Mouse (Mus musculus): ENCODE measurements around the gene Anks1b.

Gene Anks1b

GRCm38 (mm10) chr10:89873146-89873950 lies at the start of gene Anks1b:
Anks1b (plus strand) TSS chr10:89873509.
- H3K36me3 ChIP-seq (ENCODE audit: control insufficient read depth, insufficient read depth, low read length, poor library complexity, severe bottlenecking) = no peaks in the 10 kb centered on the region
- DNase-seq (ENCODE audit: low read depth, low spot score) = no peak
- H3K27me3 ChIP-seq (ENCODE audit: control insufficient read depth, insufficient read depth, low read length, poor library complexity, severe bottlenecking) = no peaks in the 10 kb centered on the region; the same call in 1 of the 2 replicates

GRCm38 (mm10) chr10:89823906-89824305 lies 49.4 kb upstream of the Anks1b start:
- DNase-seq (ENCODE audit: low read depth, low spot score) = peak; percentile 56
- Histone ChIP-seq H3K27me3 (ENCODE audit: control insufficient read depth, insufficient read depth, low read length, poor library complexity, severe bottlenecking) (no peaks in the 10 kb centered on the region), H3K36me3 (ENCODE audit: control insufficient read depth, insufficient read depth, low read length, poor library complexity, severe bottlenecking) (no peaks in the 10 kb centered on the region)

DNA sequence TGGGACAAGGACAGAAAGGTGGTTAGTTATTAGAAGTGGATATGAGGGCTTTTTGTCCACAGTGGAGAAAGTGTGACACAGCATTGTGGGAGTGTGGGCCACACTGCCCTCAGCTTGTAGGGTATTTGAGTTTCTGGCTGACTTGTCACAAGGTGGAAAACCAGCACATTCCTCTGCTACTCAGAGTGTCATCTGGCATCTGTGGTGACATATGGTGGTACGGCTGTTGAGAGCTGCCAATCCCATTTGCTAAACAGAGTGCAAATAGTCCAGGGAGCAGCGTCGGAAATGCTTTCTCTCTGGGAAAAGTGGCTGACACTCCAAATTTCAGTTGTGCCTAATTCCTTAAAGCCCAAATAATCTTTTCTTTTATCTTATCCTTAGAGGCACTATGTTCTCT lies 46.4 kb upstream of the Anks1b start:
- Histone ChIP-seq H3K27me3 (ENCODE audit: control insufficient read depth, insufficient read depth, low read length, poor library complexity, severe bottlenecking) (no peaks in the 10 kb centered on the region), H3K36me3 (ENCODE audit: control insufficient read depth, insufficient read depth, low read length, poor library complexity, severe bottlenecking) (no peaks in the 10 kb centered on the region)
- DNase-seq (ENCODE audit: low read depth, low spot score) = no peak

DNA sequence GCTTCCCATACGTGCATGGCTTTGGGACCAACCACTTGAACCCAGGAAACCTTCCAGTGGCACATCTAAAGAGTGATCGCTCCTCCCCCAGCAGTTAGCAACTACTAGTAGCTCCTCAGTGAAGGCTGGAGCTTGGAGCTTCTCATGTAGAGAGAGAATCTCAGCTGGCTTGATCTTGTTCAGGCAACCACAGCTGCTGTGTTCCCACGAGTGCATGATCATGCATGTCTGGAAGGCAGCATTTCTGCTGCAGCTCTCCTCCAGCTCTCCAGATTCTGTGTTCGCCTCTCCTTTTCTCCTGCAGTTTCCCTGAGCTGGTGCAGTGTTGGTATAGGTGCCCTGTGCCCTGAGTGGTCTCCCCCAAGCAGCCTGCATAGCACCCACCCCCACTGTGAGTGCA lies 41.0 kb upstream of the Anks1b start:
- DNase-seq (ENCODE audit: low read depth, low spot score) = no peak
- H3K27me3 ChIP-seq (ENCODE audit: control insufficient read depth, insufficient read depth, low read length, poor library complexity, severe bottlenecking) = no peaks in the 10 kb centered on the region; the same call in 1 of the 2 replicates

DNA sequence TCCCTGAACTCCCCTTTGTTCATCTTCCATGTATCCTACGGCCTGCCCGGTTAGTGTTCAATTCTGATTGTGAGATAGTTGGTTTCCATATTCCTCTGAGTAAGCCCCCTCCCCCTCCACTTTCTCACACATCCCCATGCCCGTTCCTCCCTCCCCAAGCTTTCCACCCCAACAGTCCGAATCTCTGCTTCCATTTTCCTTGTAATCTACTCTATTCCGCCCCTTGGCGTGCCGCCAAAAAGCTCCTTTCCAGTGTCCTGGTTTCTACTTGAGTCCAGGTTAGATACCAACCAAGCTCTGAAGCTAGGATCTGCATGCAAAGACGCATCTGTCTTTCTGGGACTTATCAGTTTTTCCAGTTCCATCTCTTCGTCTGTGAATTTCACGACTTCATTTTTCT lies 40.1 kb upstream of the Anks1b start:
- no peaks in the 10 kb centered on the region; the same call in 1 of the 2 replicates for H3K27me3 ChIP-seq (ENCODE audit: control insufficient read depth, insufficient read depth, low read length, poor library complexity, severe bottlenecking)
- DNase-seq (ENCODE audit: low read depth, low spot score) = no peak
- H3K36me3 ChIP-seq (ENCODE audit: control insufficient read depth, insufficient read depth, low read length, poor library complexity, severe bottlenecking) = no peaks in the 10 kb centered on the region

More for the DNA sequence above, 41.0 kb upstream of the Anks1b start:
- no peaks in the 10 kb centered on the region for H3K36me3 ChIP-seq (ENCODE audit: control insufficient read depth, insufficient read depth, low read length, poor library complexity, severe bottlenecking)

DNA sequence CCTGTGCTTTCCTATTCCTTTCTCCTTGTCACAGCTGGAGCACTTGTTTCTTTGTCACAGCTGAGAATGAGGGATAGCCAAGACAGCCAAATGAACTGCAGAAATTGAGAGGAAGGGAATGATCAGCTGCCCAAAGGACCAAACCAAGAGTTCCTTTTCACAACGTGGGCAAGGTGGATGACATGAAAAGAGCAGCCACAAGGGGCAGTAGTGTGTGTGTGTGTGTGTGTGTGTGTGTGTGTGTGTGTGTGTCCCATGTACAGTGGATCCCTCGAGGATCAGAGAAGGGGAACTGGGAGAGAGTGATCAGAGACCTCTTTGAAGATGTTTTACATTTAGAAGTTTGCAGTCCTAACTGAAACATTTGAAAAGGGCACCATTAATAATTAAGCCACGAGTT lies 35.8 kb upstream of the Anks1b start:
- Histone ChIP-seq H3K36me3 (ENCODE audit: control insufficient read depth, insufficient read depth, low read length, poor library complexity, severe bottlenecking) (no peaks in the 10 kb centered on the region), H3K27me3 (ENCODE audit: control insufficient read depth, insufficient read depth, low read length, poor library complexity, severe bottlenecking) (no peaks in the 10 kb centered on the region; the same call in 1 of the 2 replicates)
- no peak for DNase-seq (ENCODE audit: low read depth, low spot score)

DNA sequence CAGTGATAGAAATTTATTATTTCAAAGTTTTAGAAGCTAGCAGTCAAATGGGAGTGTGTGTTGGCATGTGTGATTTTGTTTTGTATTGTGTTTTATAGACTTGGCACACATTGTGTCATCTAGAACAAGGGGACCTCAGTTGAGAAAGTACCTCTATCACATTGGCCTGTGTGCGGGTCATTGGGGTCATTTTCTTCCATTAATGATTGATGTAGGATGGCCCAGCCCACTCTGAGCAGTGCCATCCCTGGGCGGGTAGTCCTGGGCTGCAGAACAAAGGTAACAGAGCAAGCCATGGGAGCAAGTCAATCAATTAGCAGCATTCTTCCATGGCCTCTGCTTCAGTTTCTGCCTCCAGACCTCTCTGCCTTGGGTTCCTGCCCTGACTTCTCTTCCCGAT lies 34.5 kb upstream of the Anks1b start:
- no peaks in the 10 kb centered on the region for H3K36me3 ChIP-seq (ENCODE audit: control insufficient read depth, insufficient read depth, low read length, poor library complexity, severe bottlenecking)
- H3K27me3 ChIP-seq (ENCODE audit: control insufficient read depth, insufficient read depth, low read length, poor library complexity, severe bottlenecking) = no peaks in the 10 kb centered on the region; the same call in 1 of the 2 replicates
- DNase-seq (ENCODE audit: low read depth, low spot score) = no peak

- H3K27me3 ChIP-seq (ENCODE audit: control insufficient read depth, insufficient read depth, low read length, poor library complexity, severe bottlenecking) = no peaks in the 10 kb centered on the region
- DNase-seq (ENCODE audit: low read depth, low spot score) = no peak
- H3K36me3 ChIP-seq (ENCODE audit: control insufficient read depth, insufficient read depth, low read length, poor library complexity, severe bottlenecking) = no peaks in the 10 kb centered on the region
Observed at GRCm38 (mm10) chr10:89850951-89851350, 22.4 kb upstream of the Anks1b start.

- DNase-seq (ENCODE audit: low read depth, low spot score) = no peak
Observed at GRCm38 (mm10) chr10:89855251-89855875, 17.9 kb upstream of the Anks1b start.

DNA sequence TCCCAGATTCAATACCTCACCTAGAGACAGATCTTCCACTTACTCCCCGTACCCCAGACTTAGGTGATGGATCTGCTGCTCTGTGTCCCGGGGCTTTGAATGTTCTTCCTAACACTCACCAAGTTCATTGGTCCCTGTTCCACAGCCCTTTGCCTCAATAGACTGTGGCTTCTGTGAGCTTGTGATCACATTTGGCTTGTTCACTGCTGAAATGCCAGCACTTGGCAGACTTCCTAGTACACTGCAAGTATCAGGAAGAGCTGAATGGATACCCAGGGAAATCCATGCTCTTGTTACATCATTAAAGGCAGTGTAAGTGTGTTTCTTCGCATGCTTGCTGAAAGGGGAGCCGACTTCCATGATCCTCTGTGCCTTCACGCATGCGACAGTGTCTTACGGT lies 17.0 kb upstream of the Anks1b start:
- Histone ChIP-seq H3K27me3 (ENCODE audit: control insufficient read depth, insufficient read depth, low read length, poor library complexity, severe bottlenecking) (no peaks in the 10 kb centered on the region), H3K36me3 (ENCODE audit: control insufficient read depth, insufficient read depth, low read length, poor library complexity, severe bottlenecking) (no peaks in the 10 kb centered on the region)
- no peak for DNase-seq (ENCODE audit: low read depth, low spot score)

More at GRCm38 (mm10) chr10:89855251-89855875, 17.9 kb upstream of the Anks1b start:
- Histone ChIP-seq H3K27me3 (ENCODE audit: control insufficient read depth, insufficient read depth, low read length, poor library complexity, severe bottlenecking) (no peaks in the 10 kb centered on the region), H3K36me3 (ENCODE audit: control insufficient read depth, insufficient read depth, low read length, poor library complexity, severe bottlenecking) (no peaks in the 10 kb centered on the region)

GRCm38 (mm10) chr10:89868211-89868610 lies 5.1 kb upstream of the Anks1b start:
- Histone ChIP-seq H3K27me3 (ENCODE audit: control insufficient read depth, insufficient read depth, low read length, poor library complexity, severe bottlenecking) (no peaks in the 10 kb centered on the region; the same call in 1 of the 2 replicates), H3K36me3 (ENCODE audit: control insufficient read depth, insufficient read depth, low read length, poor library complexity, severe bottlenecking) (no peaks in the 10 kb centered on the region)
- DNase-seq (ENCODE audit: low read depth, low spot score) = no peak

GRCm38 (mm10) chr10:89868836-89869235 lies 4.5 kb upstream of the Anks1b start:
- H3K27me3 ChIP-seq (ENCODE audit: control insufficient read depth, insufficient read depth, low read length, poor library complexity, severe bottlenecking) = no peaks in the 10 kb centered on the region; the same call in 1 of the 2 replicates
- no peak for DNase-seq (ENCODE audit: low read depth, low spot score)
- no peaks in the 10 kb centered on the region for H3K36me3 ChIP-seq (ENCODE audit: control insufficient read depth, insufficient read depth, low read length, poor library complexity, severe bottlenecking)

GRCm38 (mm10) chr10:89872501-89873145 lies 686 bp upstream of the Anks1b start:
- DNase-seq (ENCODE audit: low read depth, low spot score) = no peak
- Histone ChIP-seq H3K36me3 (ENCODE audit: control insufficient read depth, insufficient read depth, low read length, poor library complexity, severe bottlenecking) (no peaks in the 10 kb centered on the region), H3K27me3 (ENCODE audit: control insufficient read depth, insufficient read depth, low read length, poor library complexity, severe bottlenecking) (no peaks in the 10 kb centered on the region; the same call in 1 of the 2 replicates)

DNA sequence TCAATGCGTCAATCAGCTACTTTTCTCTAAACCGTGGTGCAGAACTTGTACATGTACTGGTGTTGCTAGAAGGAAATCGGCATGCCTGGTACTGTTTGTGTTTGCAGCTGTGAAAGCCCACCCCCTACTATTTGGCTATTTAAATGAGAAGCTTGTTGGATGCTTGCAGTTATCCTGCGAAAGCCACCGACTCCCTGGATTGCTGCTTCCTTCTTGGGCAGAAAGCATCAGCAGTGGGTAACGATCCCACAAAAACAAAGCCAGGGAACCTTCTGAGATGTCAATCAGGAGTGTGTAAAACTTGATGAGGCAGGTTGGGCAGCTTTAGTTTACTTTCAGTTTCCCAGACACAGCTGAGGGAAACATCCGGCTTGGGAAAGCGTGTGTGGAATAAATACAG lies 727 bp downstream of the Anks1b start:
- H3K27me3 ChIP-seq (ENCODE audit: control insufficient read depth, insufficient read depth, low read length, poor library complexity, severe bottlenecking) = no peaks in the 10 kb centered on the region; the same call in 1 of the 2 replicates
- H3K36me3 ChIP-seq (ENCODE audit: control insufficient read depth, insufficient read depth, low read length, poor library complexity, severe bottlenecking) = no peaks in the 10 kb centered on the region
- no peak for DNase-seq (ENCODE audit: low read depth, low spot score)

GRCm38 (mm10) chr10:89883561-89883960 lies 10.3 kb downstream of the Anks1b start:
- no peaks in the 10 kb centered on the region for H3K36me3 ChIP-seq (ENCODE audit: control insufficient read depth, insufficient read depth, low read length, poor library complexity, severe bottlenecking)
- DNase-seq (ENCODE audit: low read depth, low spot score) = no peak

More at GRCm38 (mm10) chr10:89883561-89883960, 10.3 kb downstream of the Anks1b start:
- no peaks in the 10 kb centered on the region for H3K27me3 ChIP-seq (ENCODE audit: control insufficient read depth, insufficient read depth, low read length, poor library complexity, severe bottlenecking)

Data from splenic B cell, adult 2 months (primary cell).